Mouse (Mus musculus): Measurements from ENCODE around the gene Pbld1. TPM values are rescaled to one million over a fixed set of nuclear protein-coding genes. Genes with fewer than 3 reads are reported as not detected.

Pbld1 gene
- total and polyA plus RNA-seq, 3 experiments: 0.47 to 0.50 TPM; not detected in 1

GRCm38 (mm10) chr10:63089758-63090571 lies 30.0 kb downstream of the Pbld1 start:
- no peak for DNase-seq (ENCODE audit: low read depth, low spot score)
- H3K4me3 ChIP-seq (ENCODE audit: control insufficient read depth in 1 of 2, insufficient read depth in 1 of 2, low read depth in 2 of 2, low read length in 2 of 2): no peak overlapping the region

GRCm38 (mm10) chr10:63091915-63092314 lies 32.0 kb downstream of the Pbld1 start:
- no peaks in the 10 kb centered on the region for H3K79me2 ChIP-seq (ENCODE audit: control insufficient read depth, insufficient read depth, low read length, poor library complexity)
- no peaks in the 10 kb centered on the region; a peak in 1 of 4 replicates for H3K27me3 ChIP-seq (ENCODE audit: control insufficient read depth in 1 of 2, insufficient read depth in 2 of 2, low read length in 2 of 2)
- no peak overlapping the region for H3K9ac ChIP-seq (ENCODE audit: control insufficient read depth, low read depth, low read length, poor library complexity, severe bottlenecking)
- DNase-seq (ENCODE audit: low read depth, low spot score): no peak
- no peak for TF ChIP-seq RAD21 (IDR thresholded peaks at IDR 0.05; ENCODE audit: low read depth, low read length)
- TF ChIP-seq ZC3H11A (IDR thresholded peaks at IDR 0.05; ENCODE audit: low read depth, low read length): no peak
- TF ChIP-seq MAZ (IDR thresholded peaks at IDR 0.05; ENCODE audit: low read depth, low read length): no peak
- TF ChIP-seq MEF2A (IDR thresholded peaks at IDR 0.05; ENCODE audit: extremely low read depth, insufficient replicate concordance, low read depth, low read length, poor library complexity, severe bottlenecking): no peak
- no peaks in the 10 kb centered on the region for H3K4me1 ChIP-seq (ENCODE audit: control insufficient read depth in 1 of 2, insufficient read depth in 2 of 2, low read length in 2 of 2)
- H3K27ac ChIP-seq (ENCODE audit: control insufficient read depth, low read depth, low read length): no peak overlapping the region
- no peak overlapping the region for H3K4me3 ChIP-seq (ENCODE audit: control insufficient read depth in 1 of 2, insufficient read depth in 1 of 2, low read depth in 2 of 2, low read length in 2 of 2)
- H3K36me3 ChIP-seq (ENCODE audit: control insufficient read depth in 1 of 2, insufficient read depth in 2 of 2, low read length in 2 of 2): no peaks in the 10 kb centered on the region
- no peaks in the 10 kb centered on the region for H3K9me3 ChIP-seq (replicated peaks; ENCODE audit: insufficient read depth, low read length)

More at GRCm38 (mm10) chr10:63089758-63090571, 30.0 kb downstream of the Pbld1 start:
- Histone ChIP-seq H3K79me2 (ENCODE audit: control insufficient read depth, insufficient read depth, low read length, poor library complexity) (no peaks in the 10 kb centered on the region), H3K4me1 (ENCODE audit: control insufficient read depth in 1 of 2, insufficient read depth in 2 of 2, low read length in 2 of 2) (no peaks in the 10 kb centered on the region), H3K36me3 (ENCODE audit: control insufficient read depth in 1 of 2, insufficient read depth in 2 of 2, low read length in 2 of 2) (no peaks in the 10 kb centered on the region), H3K27me3 (ENCODE audit: control insufficient read depth in 1 of 2, insufficient read depth in 2 of 2, low read length in 2 of 2) (no peaks in the 10 kb centered on the region; a peak in 1 of 4 replicates), H3K9ac (ENCODE audit: control insufficient read depth, low read depth, low read length, poor library complexity, severe bottlenecking) (no peak overlapping the region), H3K27ac (ENCODE audit: control insufficient read depth, low read depth, low read length) (no peak overlapping the region), H3K9me3 (replicated peaks; ENCODE audit: insufficient read depth, low read length) (no peaks in the 10 kb centered on the region)
- TF ChIP-seq SIN3A (IDR thresholded peaks at IDR 0.05; ENCODE audit: low read length) (no peak), UBTF (IDR thresholded peaks at IDR 0.05; ENCODE audit: borderline replicate concordance, insufficient read depth, low read depth, low read length) (no peak), ETS1 (IDR thresholded peaks at IDR 0.05; ENCODE audit: low read depth, low read length) (no peak), CHD2 (IDR thresholded peaks at IDR 0.05; ENCODE audit: low read length) (no peak), MAFK (IDR thresholded peaks at IDR 0.05; ENCODE audit: borderline replicate concordance, low read depth, low read length) (no peak), POLR2A (IDR thresholded peaks at IDR 0.05; ENCODE audit: control insufficient read depth in 1 of 2, insufficient read depth in 1 of 2, low read depth in 1 of 2, low read length in 2 of 2, poor library complexity in 1 of 2) (no peak)

- TF ChIP-seq MYB (IDR thresholded peaks at IDR 0.05; ENCODE audit: low read depth, low read length) (no peak), USF1 (IDR thresholded peaks at IDR 0.05; ENCODE audit: low read depth, low read length) (no peak), ZC3H11A (IDR thresholded peaks at IDR 0.05; ENCODE audit: low read depth, low read length) (no peak), RAD21 (IDR thresholded peaks at IDR 0.05; ENCODE audit: low read depth, low read length) (no peak), JUND (IDR thresholded peaks at IDR 0.05; ENCODE audit: low read depth, low read length) (no peak), ELF1 (IDR thresholded peaks at IDR 0.05; ENCODE audit: low read depth, low read length) (no peak)
- no peaks in the 10 kb centered on the region for H3K4me1 ChIP-seq (ENCODE audit: control insufficient read depth in 1 of 2, insufficient read depth in 2 of 2, low read length in 2 of 2)
- H3K27me3 ChIP-seq (ENCODE audit: control insufficient read depth in 1 of 2, insufficient read depth in 2 of 2, low read length in 2 of 2): no peaks in the 10 kb centered on the region; a peak in 1 of 4 replicates
- no peak overlapping the region for H3K9ac ChIP-seq (ENCODE audit: control insufficient read depth, low read depth, low read length, poor library complexity, severe bottlenecking)
- DNase-seq (ENCODE audit: low read depth, low spot score): no peak
- H3K36me3 ChIP-seq (ENCODE audit: control insufficient read depth in 1 of 2, insufficient read depth in 2 of 2, low read length in 2 of 2): no peaks in the 10 kb centered on the region
- no peak overlapping the region for H3K4me3 ChIP-seq (ENCODE audit: control insufficient read depth in 1 of 2, insufficient read depth in 1 of 2, low read depth in 2 of 2, low read length in 2 of 2)
- H3K79me2 ChIP-seq (ENCODE audit: control insufficient read depth, insufficient read depth, low read length, poor library complexity): no peaks in the 10 kb centered on the region
- no peak overlapping the region for H3K27ac ChIP-seq (ENCODE audit: control insufficient read depth, low read depth, low read length)
- H3K9me3 ChIP-seq (replicated peaks; ENCODE audit: insufficient read depth, low read length): no peaks in the 10 kb centered on the region
Observed at GRCm38 (mm10) chr10:63092616-63093550, 32.9 kb downstream of the Pbld1 start.
